Mouse (Mus musculus): ENCODE data around the gene AI661453.

DNA sequence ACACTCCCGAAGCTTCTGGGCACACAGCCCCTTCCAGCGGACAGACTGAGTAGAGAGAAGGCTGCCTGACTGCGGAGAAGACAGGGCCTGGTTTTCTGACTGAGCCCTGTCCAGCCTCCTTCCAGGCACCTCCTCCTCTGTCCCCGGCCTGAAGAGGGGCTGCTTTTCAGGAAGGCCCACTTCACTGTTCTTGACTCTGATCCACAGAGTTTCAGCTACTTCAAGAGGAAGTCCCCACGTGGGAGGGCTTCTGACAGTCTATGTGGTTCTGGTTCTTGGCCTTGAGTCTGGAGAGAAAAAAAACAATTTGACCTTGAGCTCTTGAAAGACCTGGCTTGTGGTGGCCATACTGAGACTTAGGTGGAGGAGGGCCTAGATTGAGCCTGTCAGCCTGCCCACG, 7.7 kb downstream of the AI661453 start:
- TF ChIP-seq CTCF (IDR thresholded peaks at IDR 0.05; ENCODE audit: insufficient read depth, low read length) (no peak), POLR2A (IDR thresholded peaks at IDR 0.05; ENCODE audit: borderline replicate concordance, extremely low read depth, low read depth, low read length) (no peak)

Data from lung, adult 2 months (tissue).